Mouse (Mus musculus) G1E (cell line): Measurements from ENCODE around the gene Thy1. TPM values are rescaled to one million over a fixed set of nuclear protein-coding genes. Genes with fewer than 3 reads are reported as not detected.

ENCODE experiments used
- ATAC-seq: 2 replicates; pipeline ENCODE4 v1.8.0; 2016; ENCODE audit warnings: mild to moderate bottlenecking; ENCODE audit not compliant: insufficient number of reproducible peaks, poor library complexity, low FRiP score, severe bottlenecking; ENCODE audit errors: extremely low read depth
- DNase-seq: peaks from one replicate; pipeline ENCODE4 v3.0.0; 2012; ENCODE audit warnings: low spot score
- H3K27me3 ChIP-seq: 2 replicates; pipeline ENCODE4 v1.6.1; 2012; ENCODE audit warnings: mild to moderate bottlenecking, low read length, inconsistent platforms; ENCODE audit not compliant: insufficient read depth
- H3K36me3 ChIP-seq: replicated peaks from 2 replicates; pipeline ENCODE3; 2012; ENCODE audit warnings: mild to moderate bottlenecking, inconsistent platforms
- H3K4me1 ChIP-seq: 2 replicates; pipeline ENCODE4 v1.6.1; 2012; ENCODE audit warnings: low read depth, low read length, inconsistent platforms, mixed read lengths; ENCODE audit not compliant: insufficient read depth
- H3K4me3 ChIP-seq: 2 replicates; pipeline ENCODE4 v1.5.1; 2012; ENCODE audit warnings: low read depth, mild to moderate bottlenecking, inconsistent platforms, low read length, moderate library complexity, mixed read lengths
- H3K9me3 ChIP-seq: replicated peaks from 2 replicates; pipeline ENCODE4 v1.6.1; 2012; ENCODE audit warnings: inconsistent platforms
- CTCF ChIP-seq: IDR thresholded peaks from 2 replicates; pipeline ENCODE4 v1.5.1; 2012; ENCODE audit warnings: low read depth, low read length, inconsistent platforms, mixed read lengths
- GATA1 ChIP-seq: IDR thresholded peaks from 2 replicates; pipeline ENCODE4 v1.6.1; 2012; ENCODE audit warnings: borderline replicate concordance, low read length, inconsistent platforms, mixed read lengths
- GATA2 ChIP-seq: IDR thresholded peaks from 2 replicates; pipeline ENCODE4 v1.6.1; 2012; ENCODE audit warnings: low read depth, low read length, inconsistent platforms, borderline replicate concordance
- POLR2AphosphoS5 ChIP-seq: IDR thresholded peaks from 2 replicates; pipeline ENCODE4 v1.6.1; 2012; ENCODE audit warnings: low read depth, low read length, inconsistent platforms; ENCODE audit not compliant: insufficient replicate concordance
- TAL1 ChIP-seq: conservative IDR thresholded peaks from 2 replicates; pipeline ENCODE4 v1.6.1; 2012; ENCODE audit warnings: low read depth, low read length, inconsistent platforms, mixed read lengths
- polyA plus RNA-seq: library from polyadenylated mRNA; stranded (reverse); fragments of >175 nt; gene quantifications from 2 replicates; pipeline ENCODE4 v1.2.3, GENCODE M21; 2012
- total RNA-seq, 2 experiments: library from RNA; stranded (forward) in 1 of 2; stranded (reverse) in 1 of 2; fragments of 200-1000 nt in 1 of 2; fragments of >200 nt in 1 of 2; fragmentation: Nextera tagmentation in 1 of 2; gene quantifications; 2 replicates each; pipeline ENCODE4 v1.2.3; 2014 to 2017

Gene Thy1
- total and polyA plus RNA-seq, 3 experiments = not detected

- peaks cover 43% of the 10 kb centered on the region for H3K27me3 ChIP-seq
These were observed 846 bp upstream of the Thy1 start for GRCm38 (mm10) chr9:44042396-44042680.

GRCm38 (mm10) chr9:44043708-44044425, 683 bp downstream of the Thy1 start:
- no peak for TF ChIP-seq POLR2AphosphoS5
- TF ChIP-seq GATA1 = no peak
- TF ChIP-seq CTCF = no peak
- TF ChIP-seq TAL1 = no peak
- TF ChIP-seq GATA2 = no peak
- no peak for ATAC-seq
- Histone ChIP-seq H3K4me3 (no peak overlapping the region), H3K27me3 (peaks cover 46% of the 10 kb centered on the region), H3K36me3 (no peaks in the 10 kb centered on the region), H3K9me3 (no peaks in the 10 kb centered on the region), H3K4me1 (peaks cover 15% of the 10 kb centered on the region)
- DNase-seq = no peak

More at GRCm38 (mm10) chr9:44042396-44042680, 846 bp upstream of the Thy1 start:
- DNase-seq (no peak), ATAC-seq (no peak)
- Histone ChIP-seq H3K4me3 (no peak overlapping the region), H3K4me1 (peaks cover 14% of the 10 kb centered on the region; the same call in 1 of the 2 replicates), H3K9me3 (no peaks in the 10 kb centered on the region), H3K36me3 (no peaks in the 10 kb centered on the region)
- TF ChIP-seq CTCF (no peak), GATA2 (no peak), GATA1 (no peak), POLR2AphosphoS5 (no peak), TAL1 (no peak)

GRCm38 (mm10) chr9:44044426-44045157, 1.4 kb downstream of the Thy1 start:
- H3K4me3 ChIP-seq = no peak overlapping the region
- peaks cover 46% of the 10 kb centered on the region for H3K27me3 ChIP-seq
- TF ChIP-seq GATA1 (no peak), TAL1 (no peak), POLR2AphosphoS5 (no peak), GATA2 (no peak), CTCF (no peak)
- H3K9me3 ChIP-seq = no peaks in the 10 kb centered on the region
- no peaks in the 10 kb centered on the region for H3K36me3 ChIP-seq
- H3K4me1 ChIP-seq = peaks cover 16% of the 10 kb centered on the region
- DNase-seq (no peak), ATAC-seq (no peak)

- TF ChIP-seq CTCF (no peak), GATA2 (no peak), TAL1 (no peak), POLR2AphosphoS5 (no peak), GATA1 (no peak)
- Histone ChIP-seq H3K27me3 (peaks cover 46% of the 10 kb centered on the region), H3K36me3 (no peaks in the 10 kb centered on the region), H3K4me1 (peaks cover 16% of the 10 kb centered on the region), H3K4me3 (no peak overlapping the region), H3K9me3 (no peaks in the 10 kb centered on the region)
- no peak for DNase-seq
- no peak for ATAC-seq
These were observed 2.1 kb downstream of the Thy1 start for GRCm38 (mm10) chr9:44045158-44045883.

- Histone ChIP-seq H3K9me3 (no peaks in the 10 kb centered on the region), H3K36me3 (no peaks in the 10 kb centered on the region), H3K4me1 (peaks cover 16% of the 10 kb centered on the region), H3K27me3 (peaks cover 46% of the 10 kb centered on the region), H3K4me3 (no peak overlapping the region)
- ATAC-seq (no peak), DNase-seq (no peak)
- TF ChIP-seq GATA2 = no peak
- TF ChIP-seq POLR2AphosphoS5 = no peak
- no peak for TF ChIP-seq TAL1
- no peak for TF ChIP-seq GATA1
- TF ChIP-seq CTCF = no peak
These were observed 2.7 kb downstream of the Thy1 start for GRCm38 (mm10) chr9:44045884-44046272.

GRCm38 (mm10) chr9:44046426-44046825, 3.2 kb downstream of the Thy1 start:
- Histone ChIP-seq H3K9me3 (no peaks in the 10 kb centered on the region), H3K36me3 (no peaks in the 10 kb centered on the region), H3K4me1 (peaks cover 16% of the 10 kb centered on the region), H3K27me3 (peaks cover 45% of the 10 kb centered on the region), H3K4me3 (no peak overlapping the region)
- no peak for ATAC-seq
- no peak for TF ChIP-seq CTCF
- no peak for TF ChIP-seq GATA2
- no peak for TF ChIP-seq TAL1
- TF ChIP-seq GATA1 = no peak
- no peak for TF ChIP-seq POLR2AphosphoS5
- DNase-seq = no peak
